Mouse (Mus musculus) layer of hippocampus, adult 11-12 months (tissue): ENCODE data around the gene Parp14.

Experiments used
- DNase-seq: peaks from one replicate; pipeline ENCODE4 v3.0.0; 2022; ENCODE audit warnings: low spot score

Gene Parp14

GRCm38 (mm10) chr16:35869656-35870055 lies 1.7 kb downstream of the Parp14 start:
- DNase-seq: no peak

- no peak for DNase-seq
These were observed 2.2 kb downstream of the Parp14 start for GRCm38 (mm10) chr16:35869126-35869525.

GRCm38 (mm10) chr16:35867726-35868125 lies 3.6 kb downstream of the Parp14 start:
- DNase-seq: no peak

- DNase-seq: no peak
These were observed 9.3 kb downstream of the Parp14 start for GRCm38 (mm10) chr16:35862057-35862456.

- DNase-seq: no peak
These were observed 11.1 kb downstream of the Parp14 start for GRCm38 (mm10) chr16:35860236-35860635.

GRCm38 (mm10) chr16:35856766-35857165 lies 14.6 kb downstream of the Parp14 start:
- no peak for DNase-seq

- DNase-seq: no peak
These were observed 15.5 kb downstream of the Parp14 start for GRCm38 (mm10) chr16:35855846-35856245.

GRCm38 (mm10) chr16:35847138-35847537 lies 24.2 kb downstream of the Parp14 start:
- no peak for DNase-seq

- peak; percentile 55 for DNase-seq
These were observed 31.7 kb downstream of the Parp14 start for GRCm38 (mm10) chr16:35839680-35840079.

- no peak for DNase-seq
These were observed 36.7 kb downstream of the Parp14 start for GRCm38 (mm10) chr16:35834653-35835052.

- DNase-seq: no peak
These were observed 38.4 kb downstream of the Parp14 start for GRCm38 (mm10) chr16:35832926-35833325.

GRCm38 (mm10) chr16:35829999-35830398 lies 41.3 kb downstream of the Parp14 start:
- DNase-seq: peak; percentile 23

GRCm38 (mm10) chr16:35817255-35818089 lies 53.9 kb downstream of the Parp14 start:
- peak; percentile 84 for DNase-seq

GRCm38 (mm10) chr16:35813119-35813518 lies 58.2 kb downstream of the Parp14 start:
- no peak for DNase-seq

GRCm38 (mm10) chr16:35808838-35809237 lies 62.5 kb downstream of the Parp14 start:
- DNase-seq: no peak

GRCm38 (mm10) chr16:35807663-35807992 lies 63.7 kb downstream of the Parp14 start:
- no peak for DNase-seq

- no peak for DNase-seq
These were observed 64.2 kb downstream of the Parp14 start for GRCm38 (mm10) chr16:35806973-35807662.

- DNase-seq: no peak
These were observed 67.6 kb downstream of the Parp14 start for GRCm38 (mm10) chr16:35803723-35804122.

GRCm38 (mm10) chr16:35802163-35802562 lies 69.2 kb downstream of the Parp14 start:
- no peak for DNase-seq

- no peak for DNase-seq
These were observed 79.3 kb downstream of the Parp14 start for GRCm38 (mm10) chr16:35791962-35792521.

GRCm38 (mm10) chr16:35788330-35788729 lies 83.0 kb downstream of the Parp14 start:
- DNase-seq: no peak

- DNase-seq: no peak
These were observed 83.7 kb downstream of the Parp14 start for GRCm38 (mm10) chr16:35787568-35788189.

GRCm38 (mm10) chr16:35787163-35787562 lies 84.2 kb downstream of the Parp14 start:
- no peak for DNase-seq
